Mouse (Mus musculus) stomach, embryonic 15.5 days (tissue): ENCODE data around the gene Rragd. TPM values are rescaled to one million over a fixed set of nuclear protein-coding genes. Genes with fewer than 3 reads are reported as not detected.

ENCODE experiments used
- ATAC-seq: fragments of 200-750 bp; cut with Nextera tagmentation; 2 replicates; pipeline ENCODE4 v1.8.0; 2017; ENCODE audit warnings: low read depth, moderate number of reproducible peaks, moderate TSS enrichment; ENCODE audit not compliant: insufficient read depth, low FRiP score
- H3K27ac ChIP-seq: fragments of 300-500 bp; sonication (generic); 2 replicates; pipeline ENCODE4 v1.5.1; 2015; ENCODE audit warnings: mild to moderate bottlenecking, inconsistent platforms
- H3K27me3 ChIP-seq: fragments of 300-500 bp; sonication (generic); replicated peaks from 2 replicates; pipeline ENCODE4 v1.6.1; 2015; ENCODE audit warnings: inconsistent platforms
- H3K36me3 ChIP-seq: fragments of 300-500 bp; sonication (generic); 2 replicates; pipeline ENCODE4 v1.6.1; 2015; ENCODE audit warnings: inconsistent platforms
- H3K4me1 ChIP-seq: fragments of 300-500 bp; sonication (generic); 2 replicates; pipeline ENCODE4 v1.6.1; 2015; ENCODE audit warnings: inconsistent platforms
- H3K4me2 ChIP-seq: fragments of 300-500 bp; sonication (generic); 2 replicates; pipeline ENCODE4 v1.6.1; 2015; ENCODE audit warnings: mild to moderate bottlenecking, inconsistent platforms
- H3K4me3 ChIP-seq: fragments of 300-500 bp; sonication (generic); replicated peaks from 2 replicates; pipeline ENCODE4 v1.5.1; 2015; ENCODE audit warnings: inconsistent platforms
- H3K9ac ChIP-seq: fragments of 300-500 bp; sonication (generic); 2 replicates; pipeline ENCODE4 v1.6.1; 2015; ENCODE audit warnings: inconsistent platforms
- H3K9me3 ChIP-seq: fragments of 300-500 bp; sonication (generic); 2 replicates; pipeline ENCODE4 v1.6.1; 2016; ENCODE audit warnings: inconsistent platforms
- WGBS: fragments of 180-500 bp; shearing (Covaris S2); methylation state at CpG from one replicate; pipeline ENCODE4 v1.1.7; 2015; 5-methylcytosine and 5-hydroxymethylcytosine counted together
- polyA plus RNA-seq: library from polyadenylated mRNA; unstranded; fragments of >200 nt; fragmentation: Nextera tagmentation; extraction: Ambion mirVana; gene quantifications from 2 replicates; pipeline ENCODE4 v1.2.1, GENCODE M21; 2015

Rragd gene
- polyA plus RNA-seq, 1 experiment from 2014 or later: 8.9 TPM

DNA sequence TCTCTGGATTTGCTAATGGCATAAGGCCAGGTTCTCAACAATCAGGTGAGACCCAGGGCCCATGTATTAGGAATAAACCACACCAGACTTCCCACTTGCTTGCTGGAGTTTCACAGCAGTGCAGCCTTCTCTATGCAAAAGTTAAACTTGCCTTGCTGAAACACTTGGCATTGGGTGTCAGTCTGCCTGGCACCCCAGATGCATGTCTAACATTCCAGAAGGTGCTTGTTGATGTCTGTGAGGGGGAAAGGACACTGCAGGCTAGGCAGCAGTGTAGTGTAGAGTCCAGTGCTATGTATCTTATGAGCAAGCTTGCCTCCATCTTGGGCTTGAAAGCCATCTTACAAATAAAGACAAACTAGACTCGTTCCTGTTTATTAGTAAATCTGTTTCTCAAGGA, 73.5 kb downstream of the Rragd start:
- no peaks in the 10 kb centered on the region for H3K27me3 ChIP-seq
- ATAC-seq: no peak
- H3K4me2 ChIP-seq: no peak overlapping the region
- H3K27ac ChIP-seq: no peak overlapping the region
- H3K4me3 ChIP-seq: no peak overlapping the region
- 0 out of 2 replicates have a peak, but pooled peaks cover 3% of the 10 kb centered on the region for H3K36me3 ChIP-seq
- H3K9me3 ChIP-seq: no peaks in the 10 kb centered on the region
- no peaks in the 10 kb centered on the region for H3K4me1 ChIP-seq
- WGBS: 76% methylated on average over 1 of the region's 1 CpGs
- H3K9ac ChIP-seq: no peak overlapping the region

DNA sequence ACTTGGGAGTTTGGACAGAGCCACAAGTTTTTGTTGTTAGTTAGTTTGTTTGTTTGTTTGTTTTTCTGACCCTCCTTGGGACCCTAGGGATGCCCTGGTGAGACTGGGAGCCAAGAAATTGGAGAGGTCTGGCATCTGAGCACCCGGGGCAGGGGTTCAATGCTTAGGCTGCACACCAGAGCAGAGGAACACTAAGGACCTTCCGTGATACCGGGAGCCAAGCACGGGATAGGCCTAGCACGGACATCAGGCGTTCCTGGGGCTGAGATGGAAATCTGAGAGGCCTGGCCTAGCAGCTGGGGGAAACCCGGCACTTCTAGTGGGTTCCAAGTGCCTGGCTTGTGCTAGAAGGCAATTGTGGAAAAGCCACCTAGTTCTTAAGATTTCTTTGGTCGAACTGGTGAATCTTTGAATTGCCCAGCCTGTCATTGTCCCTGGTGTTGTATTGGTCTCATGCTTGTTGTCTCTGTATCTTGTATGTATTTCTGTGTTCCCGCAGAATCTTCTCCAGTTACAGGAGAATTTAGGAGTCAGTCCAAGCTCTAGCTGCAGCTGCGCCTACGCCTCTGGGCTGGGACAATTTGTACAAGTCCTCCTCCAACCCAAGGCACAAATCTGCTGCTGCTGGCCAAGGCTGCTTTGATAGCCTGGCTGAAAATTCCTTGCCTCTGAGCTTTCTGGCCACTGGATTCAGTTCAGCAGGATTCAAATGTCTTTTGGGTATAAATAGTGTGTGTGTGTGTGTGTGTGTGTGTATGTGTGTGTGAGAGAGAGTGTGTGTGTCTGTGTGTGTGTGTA, 75.3 kb downstream of the Rragd start:
- no peaks in the 10 kb centered on the region for H3K27me3 ChIP-seq
- 71% methylated on average over 11 of the region's 11 CpGs for WGBS
- peak overlapping the region; percentile 11; the same call in 1 of the 2 replicates for H3K27ac ChIP-seq
- no peak for ATAC-seq
- no peaks in the 10 kb centered on the region for H3K4me1 ChIP-seq
- H3K4me3 ChIP-seq: no peak overlapping the region
- no peak overlapping the region for H3K4me2 ChIP-seq
- no peak overlapping the region for H3K9ac ChIP-seq
- H3K9me3 ChIP-seq: no peaks in the 10 kb centered on the region
- no peaks in the 10 kb centered on the region for H3K36me3 ChIP-seq

DNA sequence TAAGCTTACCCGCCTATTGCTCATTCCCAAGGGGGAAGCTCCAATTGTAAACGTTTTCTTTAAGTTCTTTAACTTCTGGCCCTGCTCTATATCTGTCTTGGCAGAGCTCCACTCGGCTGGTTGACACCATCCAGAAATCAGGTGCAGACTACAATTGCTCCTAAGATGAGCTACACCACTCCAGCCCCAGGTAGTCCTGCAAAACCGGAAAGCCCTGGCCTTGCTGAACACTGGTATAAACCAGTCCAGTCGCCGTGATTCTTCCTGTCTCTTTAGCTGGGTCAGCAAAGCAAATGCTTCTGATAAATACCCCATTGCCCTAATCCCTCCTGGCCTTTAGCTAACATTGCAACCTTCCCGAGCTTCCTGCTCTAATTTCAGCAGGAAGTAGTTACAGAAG, 78.3 kb downstream of the Rragd start:
- no peak overlapping the region for H3K4me3 ChIP-seq
- H3K36me3 ChIP-seq: no peaks in the 10 kb centered on the region
- H3K4me1 ChIP-seq: no peaks in the 10 kb centered on the region
- H3K27me3 ChIP-seq: no peaks in the 10 kb centered on the region
- no peak overlapping the region for H3K4me2 ChIP-seq
- no peak for ATAC-seq
- no peak overlapping the region for H3K9ac ChIP-seq
- no peak overlapping the region for H3K27ac ChIP-seq
- WGBS: 32% methylated on average over 7 of the region's 7 CpGs
- H3K9me3 ChIP-seq: no peaks in the 10 kb centered on the region

DNA sequence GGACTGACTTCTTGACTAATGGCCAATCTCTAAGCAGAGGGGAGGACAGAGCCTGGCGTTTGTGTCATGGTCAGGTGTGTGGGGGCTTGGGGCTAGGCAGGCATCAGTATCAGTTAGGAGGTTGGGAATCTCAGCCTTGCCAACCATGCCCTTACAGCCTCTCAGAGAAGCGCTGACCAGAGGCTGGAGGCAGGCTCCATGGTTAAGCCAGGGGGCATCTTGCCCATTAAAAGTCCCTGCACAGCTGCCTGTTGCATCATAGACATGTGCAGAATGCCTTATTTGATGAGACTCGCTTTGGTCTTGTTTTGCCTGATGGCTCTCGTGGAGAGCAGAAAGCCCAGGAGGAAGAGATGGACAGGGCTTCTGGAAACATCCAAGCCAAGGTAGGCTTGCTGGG, 80.1 kb downstream of the Rragd start, which contains the start of gene Gabrr2:
Gabrr2 (plus strand) TSS at position 19 of the 400 bp plus-strand sequence.
- H3K9ac ChIP-seq: no peak within 1 kb of the TSS
- H3K4me2 ChIP-seq: no peak within 1 kb of the TSS
- no peaks in the 10 kb centered on the region for H3K27me3 ChIP-seq
- no peaks in the 10 kb centered on the region for H3K36me3 ChIP-seq
- no peak within 1 kb of the TSS for H3K27ac ChIP-seq
- 78% methylated on average over 4 of the region's 4 CpGs for WGBS
- H3K9me3 ChIP-seq: no peaks in the 10 kb centered on the region
- ATAC-seq: no peak
- no peak within 1 kb of the TSS for H3K4me3 ChIP-seq
- no peaks in the 10 kb centered on the region for H3K4me1 ChIP-seq

DNA sequence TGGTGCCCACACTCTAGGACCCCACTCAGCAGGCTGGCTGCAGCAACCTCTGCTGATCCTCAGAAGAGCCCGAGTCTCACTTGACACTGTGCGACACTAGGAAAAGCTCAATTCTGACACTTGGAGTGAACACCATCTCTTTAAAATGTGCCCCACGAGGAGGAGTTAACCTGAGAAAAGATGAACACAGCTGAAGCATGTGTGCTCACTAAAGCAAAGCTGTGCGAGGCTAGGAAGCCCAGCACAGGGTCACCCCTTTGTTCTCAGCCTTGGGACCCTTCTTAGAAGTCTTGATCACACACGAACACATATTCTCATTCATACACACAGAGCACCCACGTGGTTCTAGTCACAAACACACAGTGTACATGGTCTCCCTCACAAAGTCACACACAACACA, 82.1 kb downstream of the Rragd start:
- Histone ChIP-seq H3K27me3 (no peaks in the 10 kb centered on the region), H3K9ac (no peak overlapping the region), H3K4me3 (no peak overlapping the region), H3K27ac (no peak overlapping the region), H3K4me2 (no peak overlapping the region), H3K36me3 (no peaks in the 10 kb centered on the region), H3K4me1 (no peaks in the 10 kb centered on the region), H3K9me3 (no peaks in the 10 kb centered on the region)
- ATAC-seq: no peak
- 78% methylated on average over 6 of the region's 6 CpGs for WGBS

DNA sequence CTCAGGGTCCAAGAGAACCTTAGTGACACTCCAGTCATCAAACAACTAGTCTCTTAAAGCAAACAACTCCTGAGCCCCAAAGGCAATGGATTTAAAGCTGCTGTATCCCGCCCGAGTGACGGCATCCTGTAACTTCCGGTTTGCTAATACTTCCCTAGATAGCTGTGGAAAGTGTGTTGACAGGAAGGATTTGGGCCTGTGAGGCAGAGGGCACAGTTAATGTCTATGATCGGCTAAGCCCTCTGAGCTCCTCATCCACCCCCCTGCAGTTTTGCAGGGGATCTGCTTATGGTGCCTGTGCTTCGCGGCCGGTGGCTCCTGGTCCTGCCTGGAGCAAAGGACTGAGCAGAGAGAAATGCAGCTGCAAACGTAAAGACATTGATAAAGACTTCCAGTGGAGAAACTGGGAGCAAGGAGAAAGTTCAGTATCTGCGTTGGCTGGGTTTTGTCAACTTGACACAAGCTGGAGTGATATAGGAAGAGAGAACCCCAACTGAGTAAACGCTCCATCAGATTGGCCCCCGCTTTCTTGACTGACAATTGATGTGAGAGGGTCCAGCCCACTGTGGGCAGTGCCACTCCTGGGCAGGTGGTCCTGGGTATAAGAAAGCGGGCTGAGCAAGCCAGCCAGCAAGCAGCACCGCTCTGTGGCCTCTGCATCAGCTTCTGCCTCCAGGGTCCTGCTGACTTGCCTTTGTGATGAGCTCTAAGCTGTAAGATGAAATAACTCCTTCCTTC, 83.6 kb downstream of the Rragd start:
- Histone ChIP-seq H3K4me2 (peak overlapping the region; percentile 29; the same call in 1 of the 2 replicates), H3K4me3 (no peak overlapping the region), H3K36me3 (no peaks in the 10 kb centered on the region), H3K4me1 (no peaks in the 10 kb centered on the region), H3K9me3 (no peaks in the 10 kb centered on the region), H3K27ac (no peak overlapping the region), H3K27me3 (no peaks in the 10 kb centered on the region), H3K9ac (no peak overlapping the region)
- WGBS: 35% methylated on average over 14 of the region's 14 CpGs
- ATAC-seq: no peak

DNA sequence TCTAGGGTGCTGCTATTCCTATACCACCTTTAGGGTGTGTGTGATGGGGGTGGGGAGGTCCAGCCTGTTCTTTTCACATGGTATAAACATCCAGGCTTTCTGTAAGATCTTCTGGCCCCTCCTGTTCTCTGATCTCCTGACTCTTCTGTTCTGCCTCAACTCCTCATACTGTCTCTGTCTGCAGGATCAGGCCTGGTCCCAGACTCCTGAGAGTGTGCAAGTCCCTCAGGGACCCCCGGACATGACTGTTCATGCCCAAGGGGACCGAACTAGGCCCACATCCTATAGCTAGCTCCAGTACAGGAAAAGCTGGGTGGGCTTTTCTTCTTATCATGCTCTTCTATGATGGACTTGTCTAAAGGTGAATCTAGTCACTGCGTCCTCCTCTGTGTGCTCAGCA, 84.5 kb downstream of the Rragd start:
- no peaks in the 10 kb centered on the region for H3K27me3 ChIP-seq
- no peak overlapping the region for H3K9ac ChIP-seq
- H3K27ac ChIP-seq: no peak overlapping the region
- WGBS: 97% methylated on average over 3 of the region's 3 CpGs
- H3K36me3 ChIP-seq: no peaks in the 10 kb centered on the region
- no peaks in the 10 kb centered on the region for H3K4me1 ChIP-seq
- no peak for ATAC-seq
- H3K9me3 ChIP-seq: no peaks in the 10 kb centered on the region
- no peak overlapping the region for H3K4me2 ChIP-seq
- H3K4me3 ChIP-seq: no peak overlapping the region

DNA sequence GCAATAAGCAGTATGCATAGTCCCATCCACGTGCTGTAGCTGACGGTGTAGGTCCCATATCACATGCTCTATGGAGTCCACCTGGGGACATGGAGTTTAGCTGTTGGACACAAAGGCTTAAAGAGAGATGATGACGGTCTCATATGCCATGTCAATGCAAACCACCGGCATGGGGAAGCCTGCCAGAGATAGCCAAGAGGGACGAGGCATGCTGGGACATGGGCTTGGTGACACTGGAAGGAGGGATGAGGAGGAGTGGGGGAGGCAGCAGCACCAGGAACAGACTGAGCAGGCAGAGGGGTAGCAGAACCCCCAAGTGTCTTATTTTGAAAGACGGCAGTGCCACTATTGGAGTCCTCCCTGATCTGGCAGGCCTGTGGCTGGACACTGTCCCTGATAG, 85.0 kb downstream of the Rragd start:
- no peak for ATAC-seq
- H3K9ac ChIP-seq: no peak overlapping the region
- no peaks in the 10 kb centered on the region for H3K27me3 ChIP-seq
- H3K4me3 ChIP-seq: no peak overlapping the region
- H3K9me3 ChIP-seq: no peaks in the 10 kb centered on the region
- 91% methylated on average over 6 of the region's 6 CpGs for WGBS
- H3K4me2 ChIP-seq: no peak overlapping the region
- H3K4me1 ChIP-seq: no peaks in the 10 kb centered on the region
- no peaks in the 10 kb centered on the region for H3K36me3 ChIP-seq
- no peak overlapping the region for H3K27ac ChIP-seq

DNA sequence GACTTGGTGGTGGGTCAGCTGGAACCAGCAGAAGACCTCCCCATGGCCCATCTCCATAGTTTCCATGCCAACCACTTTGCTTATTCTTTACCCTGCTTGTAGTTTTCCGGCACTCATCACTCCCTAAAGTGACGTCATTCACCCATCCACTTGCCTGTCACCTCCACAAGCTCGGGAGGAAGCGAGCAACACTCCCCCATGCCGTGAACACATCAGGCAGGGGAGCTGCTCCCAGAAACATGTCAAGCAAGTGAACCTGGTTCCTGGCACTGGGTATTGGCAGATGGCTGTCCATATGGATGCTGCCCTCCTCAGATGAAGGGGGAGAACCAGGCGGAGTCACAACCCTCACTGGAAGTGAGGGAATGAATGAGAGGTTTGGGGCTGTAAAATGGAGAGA, 86.1 kb downstream of the Rragd start:
- Histone ChIP-seq H3K9me3 (no peaks in the 10 kb centered on the region), H3K4me1 (no peaks in the 10 kb centered on the region), H3K4me2 (no peak overlapping the region), H3K27ac (no peak overlapping the region), H3K9ac (no peak overlapping the region), H3K36me3 (no peaks in the 10 kb centered on the region), H3K4me3 (no peak overlapping the region), H3K27me3 (no peaks in the 10 kb centered on the region)
- 67% methylated on average over 6 of the region's 6 CpGs for WGBS
- ATAC-seq: no peak

DNA sequence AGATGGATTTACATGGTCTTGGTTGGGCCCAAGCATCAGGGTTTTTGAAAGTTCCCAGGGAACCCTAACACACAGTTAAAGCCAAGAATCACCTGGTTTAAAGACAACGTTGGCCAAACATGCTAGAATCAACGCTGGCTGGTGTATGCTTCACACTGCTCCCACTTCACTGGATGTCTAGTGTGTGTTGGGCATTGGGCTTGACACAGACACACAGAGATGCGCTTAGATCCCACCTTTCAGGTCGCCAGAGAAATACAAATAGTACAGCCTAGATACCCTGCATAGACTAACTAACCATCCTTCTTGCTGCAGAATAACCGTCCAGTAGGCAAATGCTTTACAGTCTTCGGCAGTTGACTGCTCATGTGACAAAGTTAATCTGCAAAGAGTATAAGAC, 87.5 kb downstream of the Rragd start:
- WGBS: 87% methylated on average over 6 of the region's 6 CpGs
- Histone ChIP-seq H3K4me3 (no peak overlapping the region), H3K4me2 (no peak overlapping the region), H3K27me3 (no peaks in the 10 kb centered on the region), H3K9ac (no peak overlapping the region), H3K4me1 (no peaks in the 10 kb centered on the region), H3K36me3 (no peaks in the 10 kb centered on the region), H3K9me3 (no peaks in the 10 kb centered on the region), H3K27ac (no peak overlapping the region)
- ATAC-seq: no peak

DNA sequence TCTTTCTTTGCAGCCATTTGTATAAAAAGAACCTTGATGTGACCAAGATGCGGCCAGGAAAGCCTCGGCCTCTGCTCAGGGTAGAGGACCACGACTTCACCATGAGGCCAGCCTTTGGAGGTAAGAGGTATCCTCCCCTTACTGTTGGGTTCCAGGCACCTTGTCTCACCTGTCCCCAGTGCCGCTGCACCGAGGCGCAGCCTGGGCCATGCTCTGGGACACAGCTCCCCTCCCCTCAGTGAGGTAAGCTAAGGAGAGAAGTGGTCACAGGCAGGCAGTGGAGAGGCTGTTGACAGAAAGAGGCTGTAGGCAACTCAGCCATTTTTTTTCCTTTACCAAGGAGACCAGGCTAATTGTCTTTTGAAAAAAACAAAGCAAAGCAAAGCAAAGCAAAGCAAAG, 88.5 kb downstream of the Rragd start:
- WGBS: 82% methylated on average over 6 of the region's 6 CpGs
- Histone ChIP-seq H3K9me3 (no peaks in the 10 kb centered on the region), H3K4me2 (no peak overlapping the region), H3K36me3 (no peaks in the 10 kb centered on the region), H3K4me1 (no peaks in the 10 kb centered on the region), H3K27me3 (no peaks in the 10 kb centered on the region), H3K9ac (no peak overlapping the region), H3K27ac (no peak overlapping the region), H3K4me3 (no peak overlapping the region)
- ATAC-seq: no peak
